Mouse (Mus musculus) lung, postnatal 25 days (tissue): ENCODE data around the gene Bmt2.

Experiments used
- DNase-seq: peaks from one replicate; pipeline ENCODE4 v3.0.0; 2022; ENCODE audit warnings: low spot score

The Bmt2 gene

DNA sequence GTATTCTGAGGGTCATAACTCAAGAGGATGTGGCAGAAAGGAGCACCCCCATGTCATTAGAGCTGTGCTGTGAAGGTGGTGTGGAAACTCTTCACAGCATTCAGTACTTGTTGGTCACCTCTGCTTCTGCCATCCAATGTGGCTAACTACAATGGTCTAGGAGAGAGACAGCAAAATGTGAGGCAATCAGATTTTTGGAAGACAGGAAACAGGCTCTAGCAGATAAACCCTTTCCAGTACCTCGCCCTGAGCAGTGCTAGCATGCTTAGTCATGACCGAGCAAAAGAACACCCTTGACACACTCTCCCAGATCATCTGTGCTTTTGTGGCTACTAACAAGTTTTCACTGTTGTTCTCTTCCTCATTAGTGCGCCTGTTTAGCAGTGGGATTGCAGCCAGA, 60.7 kb downstream of the Bmt2 start:
- DNase-seq = no peak

DNA sequence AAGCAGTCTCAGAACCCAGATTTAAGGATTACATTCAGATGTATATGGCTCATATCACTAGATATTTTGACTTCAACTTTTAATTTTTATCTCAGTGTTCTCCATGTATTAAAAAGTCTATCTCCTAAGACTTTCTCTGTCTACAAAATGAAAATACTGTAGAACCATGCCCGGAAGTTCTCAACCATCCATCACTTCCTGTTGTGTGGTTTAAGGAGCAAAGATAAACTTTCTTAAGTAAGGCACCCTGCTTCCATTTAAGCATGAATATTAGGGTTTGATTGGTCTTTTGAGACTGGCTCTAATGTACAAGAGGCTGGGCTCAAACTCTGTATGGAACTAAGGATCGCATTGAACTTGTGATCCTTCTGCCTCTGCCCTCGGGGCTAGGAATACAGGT, 63.2 kb downstream of the Bmt2 start:
- DNase-seq = no peak

DNA sequence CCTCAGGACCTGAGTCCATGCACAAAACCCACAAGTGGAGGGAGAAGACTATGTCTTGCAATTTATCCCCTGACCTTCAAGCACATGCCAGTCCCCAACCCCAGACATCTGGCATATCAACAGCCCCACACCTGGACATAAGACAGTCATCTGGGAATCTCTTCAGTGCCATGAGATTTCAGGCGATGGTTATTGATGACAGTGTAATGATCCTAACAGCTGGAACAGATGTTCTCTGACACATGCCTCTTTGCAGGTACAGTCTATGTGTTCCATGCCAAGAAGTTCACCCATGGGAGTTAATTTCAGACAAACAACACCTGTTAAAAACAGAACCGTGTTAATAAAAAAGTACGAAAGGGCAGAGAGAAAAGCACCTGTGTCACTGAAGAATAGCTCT, 64.1 kb downstream of the Bmt2 start:
- DNase-seq = no peak

DNA sequence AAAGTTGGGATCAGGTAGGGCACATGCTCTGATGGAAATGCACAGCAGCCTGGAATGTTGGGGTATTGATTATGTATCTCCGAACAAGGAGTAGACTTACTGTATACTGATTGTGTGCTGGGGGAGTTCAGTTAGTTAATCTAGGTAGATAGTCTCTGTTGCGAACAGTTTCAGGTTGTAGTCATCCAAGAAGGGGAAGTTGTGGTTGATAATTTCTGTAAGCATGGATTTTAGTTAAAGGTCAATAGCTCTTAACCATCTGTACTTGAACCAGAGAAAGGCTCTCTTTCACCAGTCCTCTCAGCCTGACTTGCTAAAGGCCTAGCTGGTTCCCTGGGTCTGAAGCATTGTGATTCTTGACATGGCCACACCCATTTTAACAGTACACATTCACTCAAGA, 66.9 kb downstream of the Bmt2 start:
- no peak for DNase-seq

DNA sequence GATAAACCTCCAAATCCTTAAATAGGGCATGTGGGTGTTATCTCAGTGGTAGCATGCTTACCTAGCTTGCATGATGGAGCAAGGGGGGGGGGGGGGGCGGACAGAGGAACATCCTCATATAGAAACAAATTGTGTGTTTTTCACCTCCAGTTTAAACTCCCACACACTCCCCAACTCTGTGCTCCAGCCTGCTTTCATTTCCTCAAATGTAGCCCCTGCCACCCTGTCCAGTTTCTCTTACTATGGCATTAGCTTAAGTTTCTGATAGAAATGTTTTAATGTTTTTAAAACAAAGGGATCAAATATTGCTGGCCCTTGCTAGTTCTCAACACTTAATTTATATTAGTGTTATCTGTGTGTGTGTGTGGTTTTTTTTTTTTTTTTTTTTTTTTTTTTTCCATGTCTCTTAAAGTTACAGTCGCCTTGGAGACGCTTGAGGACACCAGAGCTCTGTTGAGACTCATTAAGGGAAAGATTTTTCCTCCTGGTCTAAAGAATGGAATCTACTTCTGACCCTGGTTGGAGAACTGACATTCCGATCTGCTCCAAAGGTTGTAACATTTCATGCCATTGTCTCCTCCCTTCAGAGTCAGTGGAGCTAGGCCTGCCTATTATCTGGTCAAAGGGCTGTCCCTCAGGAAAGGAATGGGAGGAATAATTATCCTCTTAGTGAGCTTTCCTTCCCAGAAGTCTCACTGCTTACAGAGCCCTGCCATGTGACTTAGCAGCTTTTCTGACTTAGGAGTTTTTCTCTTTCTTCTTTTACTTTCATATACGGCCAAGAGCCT, 68.2 kb downstream of the Bmt2 start:
- DNase-seq = no peak

DNA sequence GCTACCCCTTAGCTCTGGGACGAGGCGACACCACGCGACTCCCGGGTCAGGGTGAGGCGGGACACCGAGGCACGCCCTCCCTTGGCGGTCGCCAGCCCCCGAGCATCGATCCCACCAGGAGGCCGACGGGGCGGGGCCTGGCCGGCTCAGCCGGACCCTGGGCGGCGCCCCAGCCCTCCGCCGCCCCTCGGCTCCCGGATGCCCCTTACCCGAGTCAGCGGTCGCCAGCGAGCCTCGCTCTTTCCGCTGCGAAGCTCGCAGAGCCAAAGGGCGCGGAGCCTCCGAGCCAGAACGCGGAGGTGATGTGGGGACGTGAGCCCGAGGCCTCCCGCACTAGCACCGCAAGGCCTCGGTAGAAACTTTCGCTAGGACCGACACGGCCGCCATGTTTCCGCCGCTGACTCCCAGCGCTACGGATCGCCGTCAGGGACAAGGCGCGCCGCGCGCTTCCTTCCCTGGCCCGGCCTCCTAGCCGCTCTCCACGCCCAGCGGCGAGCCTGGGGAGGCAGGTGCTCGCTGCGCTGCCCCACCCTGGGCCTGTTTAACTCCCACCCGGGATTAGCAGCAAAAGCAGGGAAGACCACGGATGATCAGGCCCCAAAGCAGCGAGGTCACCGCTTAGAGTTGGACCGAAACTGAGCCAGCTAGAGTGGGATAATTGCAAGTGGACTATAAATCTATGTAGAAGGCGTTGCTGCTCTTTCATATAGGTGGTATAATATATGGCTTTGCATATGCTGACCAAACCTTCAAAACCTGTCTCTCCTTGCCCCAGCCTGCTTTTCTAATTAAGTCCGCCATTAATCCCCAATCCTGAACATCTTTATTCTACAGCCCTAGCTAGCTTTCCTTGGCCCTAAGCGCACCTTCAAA, 69.9 kb downstream of the Bmt2 start, which contains the start of gene Tmem168:
Gene Tmem168 (minus strand): TSS at position 480 of the 873 bp plus-strand sequence.
- DNase-seq = peak; percentile 94

DNA sequence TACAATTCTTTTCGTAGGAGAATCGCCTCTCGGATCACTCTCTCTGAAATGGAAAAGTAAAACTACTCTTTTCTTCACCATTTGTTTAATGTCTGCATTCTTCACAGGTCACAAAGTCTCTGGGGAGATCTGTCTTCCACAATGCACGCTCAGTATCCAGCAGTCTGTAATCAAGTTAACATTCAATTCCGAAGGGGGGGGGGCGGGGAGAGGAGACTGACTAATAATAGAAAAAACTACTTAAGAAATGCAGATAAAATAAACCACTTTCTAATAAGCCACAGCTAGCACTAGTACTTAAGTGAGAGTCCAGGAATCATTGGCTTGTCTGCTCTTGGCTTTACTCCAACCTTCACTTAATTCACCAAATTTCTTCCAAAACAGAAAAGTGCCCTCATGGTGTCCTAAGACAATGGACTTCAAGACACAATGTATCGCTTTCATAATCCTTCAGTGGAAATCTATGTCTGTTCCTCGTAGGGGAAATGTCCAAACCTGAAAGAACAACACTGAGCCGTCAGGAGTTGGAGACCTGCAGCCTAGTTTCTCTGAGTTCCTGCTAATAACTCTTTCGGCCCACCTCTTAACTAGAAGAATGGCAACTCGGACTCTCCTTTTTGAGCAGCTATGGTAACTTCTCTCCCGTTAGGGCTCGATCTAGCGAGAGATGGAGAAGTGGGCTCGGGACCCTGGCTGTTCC, 70.7 kb downstream of the Bmt2 start:
- no peak for DNase-seq

DNA sequence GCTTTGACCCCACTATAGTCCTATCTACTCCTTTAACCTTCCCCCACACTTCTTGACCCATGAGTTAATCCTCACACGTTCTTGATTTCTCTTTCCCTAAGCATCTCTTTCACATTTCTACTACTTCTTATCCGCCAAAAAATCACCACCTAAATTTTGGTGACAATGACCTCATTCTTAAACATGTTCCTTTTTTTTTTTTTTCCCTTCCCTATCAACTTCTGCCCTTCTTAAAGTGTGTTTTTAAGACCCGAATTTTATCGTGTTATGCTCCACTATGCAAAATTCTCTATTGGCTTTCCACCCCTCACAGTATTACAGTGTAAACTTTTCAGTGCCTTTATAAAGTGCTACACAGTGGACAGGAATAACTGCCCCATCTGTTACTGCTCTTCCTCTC, 71.4 kb downstream of the Bmt2 start:
- DNase-seq = no peak

DNA sequence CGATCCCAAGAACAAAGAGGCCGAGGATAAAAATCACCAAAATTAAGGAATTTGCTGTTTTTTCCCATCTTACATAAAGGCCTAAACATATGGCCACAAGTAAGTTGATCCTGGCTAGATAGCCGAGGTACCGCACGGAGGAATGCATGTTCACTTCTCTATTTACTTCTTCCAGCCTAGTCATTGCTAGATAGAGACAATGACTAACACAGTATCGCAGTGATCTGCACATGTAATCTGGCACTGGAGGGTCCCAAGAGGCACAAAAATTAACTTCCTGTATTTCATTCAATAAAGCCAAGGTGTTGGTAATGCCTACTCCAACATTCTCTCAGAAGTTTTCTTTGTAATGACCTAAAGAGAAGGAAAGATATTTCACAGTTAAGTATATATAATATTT, 74.6 kb downstream of the Bmt2 start:
- no peak for DNase-seq

DNA sequence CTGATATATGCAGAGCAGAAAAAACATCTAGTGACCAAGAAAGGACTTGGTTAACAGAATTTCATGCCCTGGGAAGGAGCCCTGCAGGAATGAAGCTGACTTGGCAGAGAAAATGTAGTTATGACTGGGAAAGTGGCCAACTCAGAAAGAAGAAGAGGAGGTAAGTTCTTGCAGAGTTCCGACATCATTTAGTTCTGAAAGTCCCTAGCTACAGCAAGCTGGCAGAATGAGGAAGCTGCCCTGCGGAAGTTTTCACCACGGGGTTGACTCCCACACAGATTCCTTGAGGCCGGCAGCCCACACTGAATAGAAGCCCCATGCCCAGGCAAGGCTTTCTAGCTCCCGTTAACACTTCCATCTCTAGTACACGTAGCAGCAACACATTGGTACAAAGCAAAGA, 76.2 kb downstream of the Bmt2 start:
- DNase-seq = peak; percentile 49

DNA sequence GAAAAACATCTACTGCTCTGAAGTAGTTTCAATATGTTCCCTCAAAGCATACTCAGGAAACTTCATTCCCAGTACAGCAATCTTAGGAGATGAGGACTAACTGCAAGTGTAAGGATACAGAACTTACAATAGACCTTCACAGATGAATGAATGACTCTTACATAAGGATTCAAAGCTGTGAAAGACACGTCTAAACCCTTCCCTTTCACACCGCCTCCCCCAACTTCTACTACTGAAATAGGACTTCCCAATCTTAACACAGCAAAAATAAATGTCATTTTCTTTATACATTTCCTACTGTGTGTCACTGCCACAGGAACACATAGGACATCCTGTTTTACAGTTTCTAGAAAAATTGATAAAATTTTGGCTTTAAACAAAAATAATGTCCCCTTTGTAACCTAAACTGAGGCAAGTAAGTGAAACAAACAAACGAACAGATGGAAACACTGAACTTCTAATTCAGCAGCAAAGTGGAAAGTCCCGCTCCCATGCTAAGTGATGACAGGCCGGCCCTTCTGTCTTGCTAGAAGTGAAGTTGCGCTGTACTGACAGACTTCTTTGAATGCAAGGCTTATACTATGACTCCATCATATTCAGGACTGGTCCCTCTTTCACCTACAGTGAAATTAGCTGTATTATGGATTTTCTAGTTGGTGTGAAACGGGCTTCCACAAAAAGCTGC, 79.4 kb downstream of the Bmt2 start:
- DNase-seq = no peak

DNA sequence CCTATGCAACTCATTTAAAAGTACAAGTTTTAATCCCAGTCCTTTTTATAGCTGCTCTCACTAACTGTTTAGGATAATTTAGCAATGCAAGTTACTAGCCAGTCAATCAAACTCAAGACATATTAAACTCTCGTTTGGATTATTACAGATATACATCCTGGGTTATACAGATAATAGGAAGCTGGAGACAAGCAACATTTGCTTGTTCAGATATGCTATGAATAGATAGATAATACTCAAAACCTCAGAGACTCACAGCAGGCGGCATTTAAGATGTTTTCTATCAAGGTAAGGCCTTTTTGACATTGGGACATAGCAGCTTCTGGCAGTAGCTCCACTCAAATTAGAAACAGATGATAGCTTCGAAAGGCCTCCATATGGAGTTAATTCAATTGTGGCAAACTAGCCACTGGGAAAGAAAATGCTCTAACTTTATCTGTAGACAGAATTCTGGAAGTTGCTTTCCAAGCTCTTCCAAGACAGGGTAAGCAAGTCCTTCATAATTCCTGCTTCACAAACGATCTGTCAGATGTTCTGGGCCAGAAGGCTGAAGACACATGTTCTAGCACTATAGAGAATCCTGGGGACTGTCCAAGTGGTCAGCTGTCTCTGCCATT, 84.9 kb downstream of the Bmt2 start:
- DNase-seq = no peak

DNA sequence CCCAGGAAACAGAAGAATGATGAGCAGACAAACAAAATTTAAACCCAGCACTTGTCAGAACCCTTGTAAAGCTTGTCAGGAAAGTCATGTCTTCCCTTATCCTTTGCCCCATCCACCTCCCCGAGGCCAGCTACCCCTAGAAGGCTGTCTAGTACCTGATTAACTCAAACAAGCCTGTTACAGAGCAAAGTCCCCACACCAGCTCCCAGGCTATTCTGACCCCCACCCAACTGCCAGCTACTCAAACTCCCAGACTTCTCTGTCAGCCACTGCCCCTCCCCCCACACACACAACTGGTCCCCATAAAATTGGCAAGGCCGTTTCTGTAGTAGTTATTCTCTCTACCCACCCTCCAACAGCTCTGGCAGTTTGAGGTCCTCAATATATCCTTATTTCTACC, 91.2 kb downstream of the Bmt2 start:
- DNase-seq = no peak

DNA sequence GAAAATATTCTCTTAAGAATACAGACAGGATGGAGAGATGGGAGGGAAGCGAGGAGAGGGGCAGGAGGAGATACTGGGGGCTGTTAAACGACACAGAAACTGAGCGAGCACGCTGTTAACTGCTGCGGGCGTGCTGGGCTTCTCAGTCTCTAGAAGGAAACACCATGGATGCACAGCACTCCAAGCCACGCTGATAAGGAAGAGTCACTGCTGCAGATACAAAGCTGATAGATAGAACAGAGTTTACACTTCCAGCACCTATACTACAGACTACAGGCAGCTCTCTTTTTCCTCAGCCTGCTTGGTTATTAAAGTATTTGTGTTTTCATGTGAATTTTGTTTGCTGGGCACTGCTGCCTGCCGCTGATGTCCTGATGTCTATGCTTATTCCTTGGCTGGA, 91.6 kb downstream of the Bmt2 start:
- no peak for DNase-seq

DNA sequence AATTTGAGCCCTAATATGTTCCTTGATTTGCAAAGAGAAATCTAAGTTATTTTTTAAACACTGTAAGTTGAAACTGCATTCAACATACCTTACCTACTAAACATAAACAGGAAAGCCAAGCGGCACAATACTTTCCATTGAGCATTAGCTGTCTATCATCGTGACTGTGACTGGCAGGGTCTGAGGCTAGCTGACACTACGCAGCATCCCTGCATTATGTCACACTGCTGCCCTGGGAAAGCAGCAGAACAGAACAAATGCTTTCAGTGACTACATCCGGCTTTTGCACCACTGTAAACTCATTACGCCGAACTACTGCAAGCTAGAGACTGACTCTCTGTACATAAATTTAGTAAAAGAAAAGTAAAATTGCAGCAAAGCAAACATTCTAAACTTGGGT, 93.0 kb downstream of the Bmt2 start:
- DNase-seq = no peak

DNA sequence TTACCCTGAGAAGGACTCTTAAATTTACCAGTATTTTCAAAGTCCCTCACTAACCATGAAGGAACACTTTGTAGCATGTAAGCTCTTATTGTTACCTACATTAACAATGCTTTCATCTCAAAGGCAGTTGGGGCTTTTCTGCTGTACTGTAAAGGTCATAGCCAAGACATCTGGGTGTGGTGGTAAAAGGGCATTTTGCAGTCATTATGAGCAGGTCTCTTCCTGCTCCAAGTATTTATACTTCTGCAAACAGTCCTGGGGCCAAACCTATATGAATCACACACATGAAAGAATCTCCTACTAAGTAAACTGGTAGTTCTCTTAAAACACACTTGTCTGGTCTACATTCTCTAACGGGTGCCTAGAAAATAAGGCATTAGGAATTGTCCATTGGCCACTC, 95.7 kb downstream of the Bmt2 start:
- no peak for DNase-seq
